In genomic region chr4:116788956-116789355, GRCm38 (mm10) we compare ENCODE assay signal across 8 mouse cellular contexts. TPM values are rescaled to one million over a fixed set of nuclear protein-coding genes. Genes with fewer than 3 reads are reported as not detected.
DNase-seq lines count a peak whose midpoint lies in the region; ATAC-seq and TF ChIP-seq lines count a peak whose summit lies in the region.

No protein-coding gene starts in this region.

- H3K9ac ChIP-seq in CH12.LX (ENCODE audit: insufficient read depth, low read depth), result no peak overlapping the region
- 0 out of 2 replicates have a peak overlapping the region, but pooled peaks have one; percentile 57 for H3K9ac ChIP-seq in heart, embryonic 13.5 days
- no peak overlapping the region for H3K9ac ChIP-seq in liver, embryonic 16.5 days (ENCODE audit: low read depth, low read length)
- H3K9ac ChIP-seq in neural tube, embryonic 12.5 days, result no peak overlapping the region

- peaks cover 0 to 11% of the 10 kb centered on the region in 2 experiments; a peak in 2 of 4 replicates for H3K4me1 ChIP-seq in CH12.LX (ENCODE audit: control insufficient read depth in 1 of 2, insufficient read depth in 2 of 2)
- peaks cover 8% of the 10 kb centered on the region; the same call in 1 of the 2 replicates for H3K4me1 ChIP-seq in embryonic facial prominence, embryonic 10.5 days
- no peaks in the 10 kb centered on the region for H3K4me1 ChIP-seq in heart, embryonic 13.5 days
- no peaks in the 10 kb centered on the region; the same call in 1 of the 2 replicates for H3K4me1 ChIP-seq in liver, embryonic 16.5 days (ENCODE audit: control insufficient read depth, low read depth, low read length)
- no peaks in the 10 kb centered on the region for H3K4me1 ChIP-seq in neural tube, embryonic 12.5 days

- H3K9me3 ChIP-seq in CH12.LX (replicated peaks; ENCODE audit: low read length), result peaks cover 3% of the 10 kb centered on the region
- 0 out of 2 replicates have a peak, but pooled peaks cover 3% of the 10 kb centered on the region for H3K9me3 ChIP-seq in embryonic facial prominence, embryonic 10.5 days
- 0 out of 2 replicates have a peak, but pooled peaks cover 4% of the 10 kb centered on the region for H3K9me3 ChIP-seq in heart, embryonic 13.5 days
- no peaks in the 10 kb centered on the region for H3K9me3 ChIP-seq in liver, embryonic 16.5 days (replicated peaks; ENCODE audit: control insufficient read depth, low read length)
- no peaks in the 10 kb centered on the region; the same call in 1 of the 2 replicates for H3K9me3 ChIP-seq in neural tube, embryonic 12.5 days

- H3K4me3 ChIP-seq in CH12.LX (replicated peaks in 1 of 3; ENCODE audit: low read depth in 2 of 3, low read length in 2 of 3, poor library complexity in 1 of 3), result no peak overlapping the region
- no peak overlapping the region for H3K4me3 ChIP-seq in embryonic facial prominence, embryonic 10.5 days
- no peak overlapping the region for H3K4me3 ChIP-seq in heart, embryonic 13.5 days
- H3K4me3 ChIP-seq in liver, embryonic 16.5 days (ENCODE audit: low read depth, low read length), result no peak overlapping the region
- H3K4me3 ChIP-seq in neural tube, embryonic 12.5 days, result no peak overlapping the region

- no peak overlapping the region for H3K4me2 ChIP-seq in CH12.LX (ENCODE audit: insufficient read depth, low read depth, poor library complexity, severe bottlenecking)
- H3K4me2 ChIP-seq in heart, embryonic 13.5 days, result no peak overlapping the region
- H3K4me2 ChIP-seq in liver, embryonic 16.5 days (ENCODE audit: low read depth, low read length), result no peak overlapping the region
- no peak overlapping the region for H3K4me2 ChIP-seq in neural tube, embryonic 12.5 days (replicated peaks)

- 4% methylated on average over 3 of the region's 3 CpGs for WGBS in embryonic facial prominence, embryonic 10.5 days
- WGBS in heart, embryonic 13.5 days, result 7% methylated on average over 3 of the region's 3 CpGs
- 9% methylated on average over 3 of the region's 3 CpGs for WGBS in large intestine, adult 2 months
- 13% methylated on average over 3 of the region's 3 CpGs for WGBS in liver, embryonic 16.5 days (ENCODE audit: insufficient replicate concordance)
- WGBS in neural tube, embryonic 12.5 days, result 12% methylated on average over 3 of the region's 3 CpGs

- peaks cover 2 to 9% of the 10 kb centered on the region in 2 experiments for H3K36me3 ChIP-seq in CH12.LX (replicated peaks in 1 of 2; ENCODE audit: control insufficient read depth in 1 of 2, insufficient read depth in 1 of 2, low read length in 1 of 2)
- H3K36me3 ChIP-seq in embryonic facial prominence, embryonic 10.5 days (replicated peaks), result peaks cover 4% of the 10 kb centered on the region; the same call in 1 of the 2 replicates
- no peaks in the 10 kb centered on the region for H3K36me3 ChIP-seq in heart, embryonic 13.5 days
- no peaks in the 10 kb centered on the region for H3K36me3 ChIP-seq in liver, embryonic 16.5 days (ENCODE audit: control insufficient read depth, insufficient read depth)
- H3K36me3 ChIP-seq in neural tube, embryonic 12.5 days, result no peaks in the 10 kb centered on the region

- TF ChIP-seq RAD21 in CH12.LX (IDR thresholded peaks at IDR 0.05; ENCODE audit: low read depth, low read length), result peak; percentile 96

- H3K79me2 ChIP-seq in CH12.LX (replicated peaks; ENCODE audit: control insufficient read depth, extremely low read depth, insufficient read depth, poor library complexity, severe bottlenecking), result no peaks in the 10 kb centered on the region

- in situ Hi-C loops in CH12.LX (cut with MboI; ENCODE audit: low pct_ligation_motif_present, low pct_unique_long_range_greater_than_20kb, low sequenced_read_pairs), result loop anchor here (5.0 kb wide), 1 partner anchor 72 kb away; no protein-coding TSS in a partner anchor

- no peak overlapping the region for H3K27ac ChIP-seq in CH12.LX (ENCODE audit: insufficient read depth, low read depth)
- no peak overlapping the region for H3K27ac ChIP-seq in embryonic facial prominence, embryonic 10.5 days (replicated peaks)
- H3K27ac ChIP-seq in heart, embryonic 13.5 days (replicated peaks), result no peak overlapping the region
- H3K27ac ChIP-seq in liver, embryonic 16.5 days (ENCODE audit: low read length), result peak overlapping the region; percentile 41; the same call in 1 of the 2 replicates
- H3K27ac ChIP-seq in neural tube, embryonic 12.5 days, result no peak overlapping the region

- no peak for ATAC-seq in heart, embryonic 13.5 days (ENCODE audit: extremely low read depth, insufficient number of reproducible peaks, low FRiP score, low TSS enrichment)
- no peak for ATAC-seq in liver, embryonic 16.5 days (ENCODE audit: low read depth)
- peak; percentile 53; the same call in 1 of the 2 replicates for ATAC-seq in neural tube, embryonic 12.5 days (ENCODE audit: low FRiP score, low read depth)

- TF ChIP-seq CTCF in CH12.LX (conservative IDR thresholded peaks at IDR 0.05 in 1 of 2, IDR thresholded peaks at IDR 0.05 in 1 of 2; ENCODE audit: low read depth in 2 of 2, low read length in 2 of 2), result peak; percentile 55 to 95

- H3K27me3 ChIP-seq in CH12.LX (replicated peaks), result no peaks in the 10 kb centered on the region
- H3K27me3 ChIP-seq in embryonic facial prominence, embryonic 10.5 days (replicated peaks; ENCODE audit: low read depth, poor library complexity, severe bottlenecking), result no peaks in the 10 kb centered on the region
- H3K27me3 ChIP-seq in heart, embryonic 13.5 days (replicated peaks), result no peaks in the 10 kb centered on the region
- no peaks in the 10 kb centered on the region for H3K27me3 ChIP-seq in liver, embryonic 16.5 days (ENCODE audit: control insufficient read depth, insufficient read depth, low read depth, low read length)
- H3K27me3 ChIP-seq in neural tube, embryonic 12.5 days (replicated peaks), result no peaks in the 10 kb centered on the region

- TF ChIP-seq EP300 in CH12.LX (IDR thresholded peaks at IDR 0.05; ENCODE audit: low read length), result no peak

- dilution Hi-C loops in CH12.LX (cut with MboI; ENCODE audit: extremely low pct_ligation_motif_present, extremely low pct_unique_long_range_greater_than_20kb, low sequenced_read_pairs), result no loop called here

- peak; percentile 86 for DNase-seq in CH12.LX (ENCODE audit: extremely low read depth)
- DNase-seq in adrenal gland, postnatal 25 days, result peak; percentile 65
- DNase-seq in embryonic facial prominence, embryonic 10.5 days (ENCODE audit: low spot score), result peak; percentile 80
- DNase-seq in large intestine, adult 2 months (ENCODE audit: low read depth, low spot score), result peak; percentile 82
- peak; percentile 82 for DNase-seq in telencephalon, adult 2 months (ENCODE audit: low read depth, low spot score)

- TF ChIP-seq POLR2A in CH12.LX (IDR thresholded peaks at IDR 0.05; ENCODE audit: low read depth, low read length), result no peak

TF ChIP-seq in CH12.LX, 34 proteins besides CTCF, POLR2A, EP300 and RAD21 (continues in another document):
- TF ChIP-seq MXI1 (IDR thresholded peaks at IDR 0.05; ENCODE audit: low read depth, low read length), result no peak
- no peak for TF ChIP-seq MEF2A (IDR thresholded peaks at IDR 0.05; ENCODE audit: borderline replicate concordance, low read depth, low read length)
- no peak for TF ChIP-seq BHLHE40 (IDR thresholded peaks at IDR 0.05; ENCODE audit: low read depth, low read length)
- no peak for TF ChIP-seq UBTF (IDR thresholded peaks at IDR 0.05; ENCODE audit: low read depth, low read length)
- TF ChIP-seq RCOR1 (conservative IDR thresholded peaks at IDR 0.05; ENCODE audit: low read depth, low read length), result no peak
- no peak for TF ChIP-seq PAX5 (IDR thresholded peaks at IDR 0.05; ENCODE audit: low read length)
- TF ChIP-seq NRF1 (IDR thresholded peaks at IDR 0.05; ENCODE audit: low read depth, low read length), result no peak
- no peak for TF ChIP-seq HCFC1 (IDR thresholded peaks at IDR 0.05; ENCODE audit: low read depth, low read length)
- TF ChIP-seq IRF4 (IDR thresholded peaks at IDR 0.05; ENCODE audit: low read depth, low read length), result no peak
- TF ChIP-seq E2F4 (IDR thresholded peaks at IDR 0.05; ENCODE audit: insufficient replicate concordance, low read depth, low read length), result no peak
- no peak for TF ChIP-seq MAZ (IDR thresholded peaks at IDR 0.05; ENCODE audit: low read depth, low read length)

RNA-seq across cellular contexts. Expression of gene Toe1, which starts 18.5 kb away (rescaled TPM):
- total RNA-seq in CH12.LX (2012; rRNA removed) (31.3 and 39.0 TPM in 2 replicates), CH12.LX (2014; rRNA removed) (45.2 and 47.8 TPM in 2 replicates)
- 37.0 and 40.3 TPM in 2 replicates for polyA plus RNA-seq in CH12.LX (2012; ENCODE audit: insufficient read length, low read depth)
- 18.1 and 25.1 TPM in 2 replicates for total RNA-seq in adrenal gland, postnatal 25 days (2021)
- 39.7 and 41.7 TPM in 2 replicates for polyA plus RNA-seq in embryonic facial prominence, embryonic 10.5 days (2016; fragmentation: Nextera tagmentation; extraction: Ambion mirVana)
- polyA plus RNA-seq in heart, embryonic 13.5 days (2015; fragmentation: Nextera tagmentation; extraction: Ambion mirVana), result 19.8 and 21.1 TPM in 2 replicates
- polyA plus RNA-seq in large intestine, adult 2 months (2012; rRNA removed), result 22.0 and 24.9 TPM in 2 replicates
- 11.4 and 12.6 TPM in 2 replicates for polyA plus RNA-seq in liver, embryonic 16.5 days (2015; fragmentation: Nextera tagmentation; extraction: Ambion mirVana)
- 31.3 and 32.0 TPM in 2 replicates for polyA plus RNA-seq in neural tube, embryonic 12.5 days (2016; fragmentation: Nextera tagmentation; extraction: Ambion mirVana)

RNA-seq across cellular contexts. Expression of gene Mutyh, which starts 18.6 kb away (rescaled TPM):
- 11.2 and 12.1 TPM in 2 replicates for total RNA-seq in CH12.LX (2012; rRNA removed)
- 12.5 and 15.7 TPM in 2 replicates for total RNA-seq in CH12.LX (2014; rRNA removed)
- polyA plus RNA-seq in CH12.LX (2012; ENCODE audit: insufficient read length, low read depth), result 10.5 and 13.1 TPM in 2 replicates
- 3.9 and 9.0 TPM in 2 replicates for total RNA-seq in adrenal gland, postnatal 25 days (2021)
- polyA plus RNA-seq in embryonic facial prominence, embryonic 10.5 days (2016; fragmentation: Nextera tagmentation; extraction: Ambion mirVana), result 27.4 and 32.6 TPM in 2 replicates
- 7.8 and 8.5 TPM in 2 replicates for polyA plus RNA-seq in heart, embryonic 13.5 days (2015; fragmentation: Nextera tagmentation; extraction: Ambion mirVana)
- polyA plus RNA-seq in large intestine, adult 2 months (2012; rRNA removed), result 4.7 and 5.6 TPM in 2 replicates
- 2.6 and 2.9 TPM in 2 replicates for polyA plus RNA-seq in liver, embryonic 16.5 days (2015; fragmentation: Nextera tagmentation; extraction: Ambion mirVana)
- polyA plus RNA-seq in neural tube, embryonic 12.5 days (2016; fragmentation: Nextera tagmentation; extraction: Ambion mirVana), result 13.6 and 14.5 TPM in 2 replicates

RNA-seq across cellular contexts. Expression of gene Hpdl, which starts 32.6 kb away (rescaled TPM):
- total RNA-seq in CH12.LX (2012; rRNA removed) (1.2 and 1.6 TPM in 2 replicates), CH12.LX (2014; rRNA removed) (0.20 and 0.31 TPM in 2 replicates)
- 0.59 and 0.67 TPM in 2 replicates for polyA plus RNA-seq in CH12.LX (2012; ENCODE audit: insufficient read length, low read depth)
- 2.7 and 3.6 TPM in 2 replicates for total RNA-seq in adrenal gland, postnatal 25 days (2021)
- polyA plus RNA-seq in embryonic facial prominence, embryonic 10.5 days (2016; fragmentation: Nextera tagmentation; extraction: Ambion mirVana), result 2.3 TPM in 2 replicates
- polyA plus RNA-seq in heart, embryonic 13.5 days (2015; fragmentation: Nextera tagmentation; extraction: Ambion mirVana), result 0.70 and 1.0 TPM in 2 replicates
- 8.3 and 8.4 TPM in 2 replicates for polyA plus RNA-seq in large intestine, adult 2 months (2012; rRNA removed)
- polyA plus RNA-seq in liver, embryonic 16.5 days (2015; fragmentation: Nextera tagmentation; extraction: Ambion mirVana), result 0.11 and 0.12 TPM in 2 replicates
- polyA plus RNA-seq in neural tube, embryonic 12.5 days (2016; fragmentation: Nextera tagmentation; extraction: Ambion mirVana), result 1.3 and 1.6 TPM in 2 replicates
